Mouse (Mus musculus) neural tube, embryonic 10.5 days (tissue): ENCODE measurements around the gene Cfap46.
"Not testable (repeated sequence)": the region's sequence is repeated elsewhere in the genome, so short reads cannot be mapped to it uniquely, and the experiment has no call there.

Source experiments
- DNase-seq: peaks from one replicate; pipeline ENCODE4 v3.0.0-alpha.2; 2017; ENCODE audit warnings: low spot score; ENCODE audit errors: extremely low spot score

Cfap46 gene

GRCm38 (mm10) chr7:139663318-139663717, 20.3 kb downstream of the Cfap46 start:
- no peak for DNase-seq

GRCm38 (mm10) chr7:139659901-139660300, 23.7 kb downstream of the Cfap46 start:
- not testable (repeated sequence) for DNase-seq

- no peak for DNase-seq
Measured at GRCm38 (mm10) chr7:139649698-139650097, 33.9 kb downstream of the Cfap46 start.

- peak; percentile 88 for DNase-seq
Measured at GRCm38 (mm10) chr7:139648107-139648824, 35.4 kb downstream of the Cfap46 start.

GRCm38 (mm10) chr7:139633393-139633792, 50.2 kb downstream of the Cfap46 start:
- no peak for DNase-seq

- no peak for DNase-seq
Measured at GRCm38 (mm10) chr7:139625156-139625555, 58.5 kb downstream of the Cfap46 start.

- no peak for DNase-seq
Measured at GRCm38 (mm10) chr7:139622568-139622967, 61.0 kb downstream of the Cfap46 start.

GRCm38 (mm10) chr7:139615767-139616766, 67.5 kb downstream of the Cfap46 start:
- DNase-seq: peak; percentile 75

GRCm38 (mm10) chr7:139610328-139610727, 73.3 kb downstream of the Cfap46 start:
- DNase-seq: no peak

- DNase-seq: no peak
Measured at GRCm38 (mm10) chr7:139595862-139596261, 87.8 kb downstream of the Cfap46 start.

GRCm38 (mm10) chr7:139595311-139595710, 88.3 kb downstream of the Cfap46 start:
- no peak for DNase-seq

GRCm38 (mm10) chr7:139591311-139591710, 92.3 kb downstream of the Cfap46 start:
- no peak for DNase-seq

- peak; percentile 54 for DNase-seq
Measured at GRCm38 (mm10) chr7:139590302-139590701, 93.3 kb downstream of the Cfap46 start.

- DNase-seq: no peak
Measured at GRCm38 (mm10) chr7:139587919-139588318, 95.7 kb downstream of the Cfap46 start.

GRCm38 (mm10) chr7:139585183-139585821, 98.3 kb downstream of the Cfap46 start:
- peak; percentile 34 for DNase-seq

GRCm38 (mm10) chr7:139584221-139585175, 99.1 kb downstream of the Cfap46 start:
- peak; percentile 60 for DNase-seq

GRCm38 (mm10) chr7:139583094-139583737, 100.4 kb downstream of the Cfap46 start:
- peak; percentile 52 for DNase-seq

GRCm38 (mm10) chr7:139582595-139582994, 101.0 kb downstream of the Cfap46 start, which contains the start of gene Nkx6-2:
Nkx6-2 (minus strand) TSS chr7:139582797.
- DNase-seq: peak; percentile 82

- DNase-seq: peak; percentile 70
Measured at GRCm38 (mm10) chr7:139581801-139582571, 101.6 kb downstream of the Cfap46 start.
